Mouse (Mus musculus): ENCODE measurements around the gene Foxred2. TPM values are rescaled to one million over a fixed set of nuclear protein-coding genes. Genes with fewer than 3 reads are reported as not detected.
A peak's percentile ranks its signal among the peaks of the same experiment; 100 is the strongest.

Foxred2 gene
- 21.9 and 33.6 TPM in 2 replicates for total RNA-seq (2012; rRNA removed)

DNA sequence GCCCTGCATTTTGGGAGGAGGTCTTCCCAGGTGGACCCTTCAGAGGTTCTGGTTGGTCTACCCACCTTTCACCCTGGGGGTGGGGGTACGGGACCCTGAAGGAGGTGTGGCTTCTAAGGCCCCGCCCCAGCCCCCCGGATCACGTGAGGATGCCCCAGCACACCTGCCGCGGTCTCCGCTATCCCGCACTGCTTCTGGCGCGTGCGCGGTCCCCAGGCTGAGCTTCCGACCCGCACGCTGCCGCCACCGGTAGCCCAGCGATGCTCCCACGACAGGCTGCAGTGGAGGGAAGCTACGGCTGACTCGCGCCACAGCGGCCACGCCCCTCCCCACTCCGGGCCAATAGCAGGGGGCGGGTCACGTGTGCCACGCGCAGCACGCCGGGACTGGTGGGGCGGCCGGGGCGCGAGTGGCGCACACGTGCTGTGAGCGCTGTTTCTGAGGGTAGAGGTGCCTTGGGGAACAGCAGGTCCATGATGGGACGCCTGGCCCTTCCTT, at the start of gene Foxred2:
Gene Foxred2, minus strand, starts transcription at position 319 of the 498 bp plus-strand sequence.
- peak; percentile 65 for DNase-seq (ENCODE audit: low read depth, low spot score)
- H3K9ac ChIP-seq (ENCODE audit: insufficient read depth, low read depth, low read length, poor library complexity, severe bottlenecking): peak within 1 kb of the TSS; percentile 71
- in situ Hi-C loops (cut with MboI; ENCODE audit: low sequenced_read_pairs in 2 of 2, unreplicated experiment in 2 of 2): no loop called here

DNA sequence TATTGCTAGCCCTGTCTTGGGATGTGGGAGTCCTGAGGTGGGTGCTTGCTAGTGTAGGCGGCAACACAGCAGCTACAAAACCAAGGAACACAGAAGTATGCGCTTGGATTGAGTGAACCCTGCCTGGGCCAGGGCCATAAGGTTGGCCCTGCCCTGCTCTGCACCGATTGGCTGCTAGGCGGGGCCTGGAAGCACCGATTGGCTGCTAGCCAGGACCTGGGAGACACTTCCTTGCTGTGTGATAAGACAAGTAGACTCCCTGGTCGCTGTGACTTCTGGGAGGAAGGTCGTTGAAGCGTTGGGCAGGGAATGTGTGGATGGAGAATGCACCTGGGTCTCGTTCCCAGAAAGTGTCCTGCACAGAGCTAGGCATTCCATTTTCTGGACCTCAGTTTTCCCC, 47.4 kb upstream of the Foxred2 start:
- DNase-seq (ENCODE audit: low read depth, low spot score): peak; percentile 63
- H3K27ac ChIP-seq (ENCODE audit: insufficient read depth, low read depth, low read length, poor library complexity, severe bottlenecking): no peak overlapping the region
- H3K4me3 ChIP-seq (ENCODE audit: insufficient read depth in 1 of 2, low read depth in 1 of 2, low read length in 2 of 2, poor library complexity in 1 of 2, severe bottlenecking in 1 of 2): peak overlapping the region in 1 of 2 experiments; percentile 24; a peak in 2 of 4 replicates
- TF ChIP-seq HCFC1 (IDR thresholded peaks at IDR 0.05; ENCODE audit: borderline replicate concordance, insufficient read depth, low read length) (no peak), ZNF384 (IDR thresholded peaks at IDR 0.05; ENCODE audit: low read depth, low read length) (no peak), MAFK (IDR thresholded peaks at IDR 0.05; ENCODE audit: insufficient read depth, low read depth, low read length) (no peak), ZC3H11A (IDR thresholded peaks at IDR 0.05; ENCODE audit: borderline replicate concordance, low read depth, low read length) (no peak), CHD2 (IDR thresholded peaks at IDR 0.05; ENCODE audit: low read depth, low read length) (no peak)
- no peak overlapping the region; the same call in 1 of the 2 replicates for H3K9ac ChIP-seq (ENCODE audit: insufficient read depth, low read depth, low read length, poor library complexity, severe bottlenecking)
- no peaks in the 10 kb centered on the region for H3K9me3 ChIP-seq (ENCODE audit: control insufficient read depth, insufficient read depth, low read depth, low read length)
- in situ Hi-C loops (cut with MboI; ENCODE audit: low sequenced_read_pairs in 2 of 2, unreplicated experiment in 2 of 2): no loop called here
- H3K36me3 ChIP-seq (ENCODE audit: control insufficient read depth, insufficient read depth, low read length, poor library complexity, severe bottlenecking): no peaks in the 10 kb centered on the region
- peaks cover 18 to 53% of the 10 kb centered on the region in 2 experiments for H3K4me1 ChIP-seq (ENCODE audit: control insufficient read depth in 2 of 2, insufficient read depth in 2 of 2, low read length in 2 of 2, poor library complexity in 1 of 2)

More for the DNA sequence above, at the start of gene Foxred2:
- Histone ChIP-seq H3K4me1 (ENCODE audit: control insufficient read depth in 2 of 2, insufficient read depth in 2 of 2, low read length in 2 of 2, poor library complexity in 1 of 2) (peaks cover 0 to 10% of the 10 kb centered on the region in 2 experiments; a peak in 2 of 4 replicates), H3K9me3 (ENCODE audit: control insufficient read depth, insufficient read depth, low read depth, low read length) (no peaks in the 10 kb centered on the region), H3K27ac (ENCODE audit: insufficient read depth, low read depth, low read length, poor library complexity, severe bottlenecking) (no peak within 1 kb of the TSS; the same call in 1 of the 2 replicates), H3K36me3 (ENCODE audit: control insufficient read depth, insufficient read depth, low read length, poor library complexity, severe bottlenecking) (peaks cover 41% of the 10 kb centered on the region), H3K4me3 (ENCODE audit: insufficient read depth in 1 of 2, low read depth in 1 of 2, low read length in 2 of 2, poor library complexity in 1 of 2, severe bottlenecking in 1 of 2) (peak within 1 kb of the TSS; percentile 67 to 77)
- TF ChIP-seq CHD2 (IDR thresholded peaks at IDR 0.05; ENCODE audit: low read depth, low read length) (no peak), HCFC1 (IDR thresholded peaks at IDR 0.05; ENCODE audit: borderline replicate concordance, insufficient read depth, low read length) (0 out of 2 replicates have a peak, but pooled peaks have one; percentile 15), ZC3H11A (IDR thresholded peaks at IDR 0.05; ENCODE audit: borderline replicate concordance, low read depth, low read length) (no peak), MAFK (IDR thresholded peaks at IDR 0.05; ENCODE audit: insufficient read depth, low read depth, low read length) (0 out of 2 replicates have a peak, but pooled peaks have one; percentile 11)

DNA sequence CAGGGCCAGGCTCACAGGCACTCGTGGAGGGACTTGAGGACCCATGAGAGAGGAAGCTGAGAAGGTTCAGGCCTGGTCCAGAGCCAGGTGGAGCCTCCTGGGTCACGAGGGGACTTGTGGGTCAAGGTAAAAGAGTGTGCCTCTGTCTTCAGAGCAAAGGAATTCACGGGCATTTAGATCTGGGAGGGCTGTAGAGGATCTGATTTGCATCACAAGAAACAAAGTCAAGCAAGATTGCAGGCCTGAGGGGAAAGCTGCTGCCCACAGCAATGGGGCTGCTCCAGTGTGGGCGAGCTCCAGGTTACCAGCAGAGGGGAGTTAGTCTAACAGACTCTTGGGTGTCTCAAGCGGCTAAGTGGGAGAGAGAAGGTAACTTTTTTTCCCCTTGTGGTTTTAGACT, 44.9 kb upstream of the Foxred2 start:
- H3K9me3 ChIP-seq (ENCODE audit: control insufficient read depth, insufficient read depth, low read depth, low read length): no peaks in the 10 kb centered on the region
- DNase-seq (ENCODE audit: low read depth, low spot score): peak; percentile 60
- peak overlapping the region; percentile 61; the same call in 1 of the 2 replicates for H3K27ac ChIP-seq (ENCODE audit: insufficient read depth, low read depth, low read length, poor library complexity, severe bottlenecking)
- peaks cover 17 to 43% of the 10 kb centered on the region in 2 experiments for H3K4me1 ChIP-seq (ENCODE audit: control insufficient read depth in 2 of 2, insufficient read depth in 2 of 2, low read length in 2 of 2, poor library complexity in 1 of 2)
- in situ Hi-C loops (cut with MboI; ENCODE audit: low sequenced_read_pairs in 2 of 2, unreplicated experiment in 2 of 2): no loop called here
- H3K36me3 ChIP-seq (ENCODE audit: control insufficient read depth, insufficient read depth, low read length, poor library complexity, severe bottlenecking): no peaks in the 10 kb centered on the region
- no peak for TF ChIP-seq CHD2 (IDR thresholded peaks at IDR 0.05; ENCODE audit: low read depth, low read length)
- TF ChIP-seq HCFC1 (IDR thresholded peaks at IDR 0.05; ENCODE audit: borderline replicate concordance, insufficient read depth, low read length): no peak
- TF ChIP-seq ZC3H11A (IDR thresholded peaks at IDR 0.05; ENCODE audit: borderline replicate concordance, low read depth, low read length): no peak
- TF ChIP-seq ZNF384 (IDR thresholded peaks at IDR 0.05; ENCODE audit: low read depth, low read length): no peak
- TF ChIP-seq MAFK (IDR thresholded peaks at IDR 0.05; ENCODE audit: insufficient read depth, low read depth, low read length): no peak
- H3K9ac ChIP-seq (ENCODE audit: insufficient read depth, low read depth, low read length, poor library complexity, severe bottlenecking): peak overlapping the region; percentile 17; the same call in 1 of the 2 replicates
- H3K4me3 ChIP-seq (ENCODE audit: insufficient read depth in 1 of 2, low read depth in 1 of 2, low read length in 2 of 2, poor library complexity in 1 of 2, severe bottlenecking in 1 of 2): no peak overlapping the region; a peak in 1 of 4 replicates

DNA sequence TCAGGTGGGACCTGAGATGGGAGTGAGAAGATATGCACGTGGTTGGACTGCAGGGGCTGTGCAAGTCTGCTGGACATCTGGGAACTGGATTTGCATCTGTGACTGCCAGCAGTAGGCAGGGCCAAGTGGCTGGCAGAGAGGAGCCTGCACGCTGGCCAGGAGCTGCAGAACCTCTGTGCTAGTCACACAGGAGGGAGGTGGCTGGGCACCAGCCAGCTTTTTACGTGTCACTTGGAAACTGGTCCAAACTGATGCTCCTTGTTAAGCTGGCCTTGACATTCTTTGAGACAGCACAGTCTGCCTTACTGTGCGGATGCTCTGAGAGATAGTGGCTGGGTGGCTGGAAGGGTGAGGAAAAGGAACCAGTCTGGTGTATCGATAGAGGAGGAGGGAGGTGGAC, 32.0 kb upstream of the Foxred2 start:
- H3K4me1 ChIP-seq (ENCODE audit: control insufficient read depth in 2 of 2, insufficient read depth in 2 of 2, low read length in 2 of 2, poor library complexity in 1 of 2): peaks cover 0 to 13% of the 10 kb centered on the region in 2 experiments; a peak in 2 of 4 replicates
- H3K36me3 ChIP-seq (ENCODE audit: control insufficient read depth, insufficient read depth, low read length, poor library complexity, severe bottlenecking): no peaks in the 10 kb centered on the region
- no peak for DNase-seq (ENCODE audit: low read depth, low spot score)
- no peaks in the 10 kb centered on the region for H3K9me3 ChIP-seq (ENCODE audit: control insufficient read depth, insufficient read depth, low read depth, low read length)
- H3K4me3 ChIP-seq (ENCODE audit: insufficient read depth in 1 of 2, low read depth in 1 of 2, low read length in 2 of 2, poor library complexity in 1 of 2, severe bottlenecking in 1 of 2): no peak overlapping the region
- in situ Hi-C loops (cut with MboI; ENCODE audit: low sequenced_read_pairs in 2 of 2, unreplicated experiment in 2 of 2): no loop called here
- H3K9ac ChIP-seq (ENCODE audit: insufficient read depth, low read depth, low read length, poor library complexity, severe bottlenecking): no peak overlapping the region
- TF ChIP-seq HCFC1 (IDR thresholded peaks at IDR 0.05; ENCODE audit: borderline replicate concordance, insufficient read depth, low read length) (no peak), MAFK (IDR thresholded peaks at IDR 0.05; ENCODE audit: insufficient read depth, low read depth, low read length) (no peak), ZC3H11A (IDR thresholded peaks at IDR 0.05; ENCODE audit: borderline replicate concordance, low read depth, low read length) (no peak), CHD2 (IDR thresholded peaks at IDR 0.05; ENCODE audit: low read depth, low read length) (no peak), ZNF384 (IDR thresholded peaks at IDR 0.05; ENCODE audit: low read depth, low read length) (no peak)
- no peak overlapping the region for H3K27ac ChIP-seq (ENCODE audit: insufficient read depth, low read depth, low read length, poor library complexity, severe bottlenecking)

All from ES-E14 (cell line).